Mouse (Mus musculus) yolk sac, embryonic 10.5 days (tissue): Measurements from ENCODE around the gene Gm4491.

Experiments
- DNase-seq: peaks from one replicate; pipeline ENCODE4 v3.0.0-alpha.2; 2017; ENCODE audit warnings: low spot score

Gene Gm4491

DNA sequence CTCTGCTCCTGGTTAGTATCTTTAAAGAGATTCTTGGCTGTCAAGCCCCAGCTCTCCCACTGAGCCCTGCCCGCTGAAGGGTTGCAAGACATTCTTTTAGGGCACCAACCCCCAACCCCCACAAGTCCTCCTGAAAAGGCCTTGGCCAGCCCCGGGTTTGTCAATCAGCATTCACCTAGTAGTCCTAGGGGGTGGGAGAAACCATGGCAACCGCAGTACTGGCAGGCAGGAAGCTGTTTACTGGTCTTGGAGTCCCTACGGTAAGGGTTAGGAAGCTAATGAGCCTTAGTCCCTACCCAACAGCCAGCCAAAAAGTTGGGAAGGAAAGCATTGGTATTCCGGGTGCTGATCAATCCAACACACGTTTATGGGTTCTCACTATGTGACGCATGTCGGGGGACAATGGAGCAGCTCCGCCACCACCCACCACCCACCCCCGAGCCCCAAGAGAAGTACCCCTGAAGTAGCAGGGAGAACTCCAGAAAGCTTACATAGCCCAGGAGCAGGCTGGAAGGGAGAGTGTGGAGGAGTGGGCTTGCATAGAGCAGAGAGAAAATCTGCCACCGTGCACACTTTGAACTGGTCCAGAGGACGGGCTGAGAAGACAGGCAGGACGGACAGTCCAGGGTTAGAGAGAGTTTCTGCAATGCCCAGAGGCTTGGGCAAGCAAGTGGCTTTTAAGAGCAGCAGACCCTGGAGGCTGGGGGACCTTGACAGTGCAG is at the start of gene Gm4491:
Gm4491 (minus strand) TSS at position 61 of the 722 bp plus-strand sequence.
- DNase-seq: no peak

DNA sequence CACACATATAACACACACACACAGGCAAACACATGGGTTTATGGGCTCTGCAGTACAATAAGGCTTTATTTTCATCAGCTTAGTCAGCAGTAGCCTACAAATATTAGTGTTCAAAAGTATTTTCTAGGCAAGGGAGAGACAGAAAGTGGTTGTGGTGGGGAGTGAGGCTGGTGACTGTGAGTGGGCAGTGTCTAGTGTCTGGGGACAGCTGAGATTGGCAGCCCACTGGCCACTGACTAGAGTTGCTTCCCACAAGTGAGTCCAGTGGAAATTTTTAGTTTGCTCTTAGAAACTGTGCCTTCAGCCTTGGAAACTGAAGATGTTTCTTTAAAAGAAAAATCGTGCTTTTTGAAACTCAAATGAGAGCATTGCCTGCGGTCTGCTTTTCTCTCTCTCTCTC is 46.1 kb upstream of the Gm4491 start:
- no peak for DNase-seq

DNA sequence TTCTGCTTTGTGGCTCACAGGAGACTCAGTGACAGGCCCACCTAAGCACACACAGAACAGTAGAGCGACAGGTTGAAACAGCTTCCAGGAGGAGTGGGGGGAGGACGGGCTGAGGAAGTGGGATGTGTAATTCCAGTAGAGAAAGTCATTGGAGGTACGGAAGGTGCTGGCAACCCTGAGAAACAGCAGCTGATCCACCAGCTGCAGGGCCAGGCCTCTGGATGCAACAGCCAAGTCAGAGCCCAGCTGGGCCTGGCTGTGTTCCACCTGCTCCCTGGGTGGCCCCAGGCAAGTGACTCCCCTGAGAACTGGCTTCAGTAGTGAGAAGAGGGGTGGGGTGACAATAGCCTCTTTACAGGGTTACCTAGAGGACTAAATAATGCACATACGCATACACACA is 45.5 kb upstream of the Gm4491 start:
- DNase-seq: no peak

DNA sequence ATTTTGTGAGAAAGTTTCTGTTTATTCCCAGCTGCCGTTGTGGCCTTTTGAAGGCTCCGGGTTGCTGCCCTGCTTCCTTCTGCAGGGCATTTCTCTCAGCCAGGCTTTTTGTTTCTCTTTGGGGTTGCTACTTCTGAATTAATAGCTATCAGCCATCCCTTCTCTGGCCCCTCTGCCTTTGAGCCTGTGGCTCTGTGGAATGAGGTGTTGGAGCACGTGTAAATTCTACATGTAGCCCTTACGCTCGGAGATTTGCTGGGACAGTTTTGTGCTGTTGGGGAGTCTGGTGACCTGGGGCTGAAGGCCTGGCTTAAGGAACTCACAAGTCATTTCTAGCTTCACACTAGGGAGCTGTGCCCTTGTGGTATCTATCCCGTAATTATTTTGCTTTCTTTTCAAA is 39.2 kb upstream of the Gm4491 start:
- no peak for DNase-seq

DNA sequence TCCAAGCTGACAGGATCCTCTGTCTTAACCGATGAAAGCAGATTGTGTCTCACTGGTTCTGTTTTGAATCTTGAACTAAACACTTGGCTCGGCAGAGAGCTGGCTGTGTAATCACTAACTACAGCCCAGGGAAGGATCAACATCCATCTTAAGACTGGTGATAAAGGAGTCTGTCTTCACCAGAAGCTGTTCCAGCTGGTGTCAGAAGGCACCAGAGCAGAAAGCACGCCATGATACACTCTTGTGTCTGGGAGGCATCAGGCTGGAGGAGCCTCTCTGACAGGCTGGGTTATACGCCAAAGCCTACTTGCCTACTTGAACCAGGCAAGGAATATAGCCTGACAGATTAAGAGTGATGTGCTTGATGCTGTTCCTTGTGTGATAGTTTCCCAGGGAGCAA is 30.1 kb upstream of the Gm4491 start:
- DNase-seq: peak; percentile 51

DNA sequence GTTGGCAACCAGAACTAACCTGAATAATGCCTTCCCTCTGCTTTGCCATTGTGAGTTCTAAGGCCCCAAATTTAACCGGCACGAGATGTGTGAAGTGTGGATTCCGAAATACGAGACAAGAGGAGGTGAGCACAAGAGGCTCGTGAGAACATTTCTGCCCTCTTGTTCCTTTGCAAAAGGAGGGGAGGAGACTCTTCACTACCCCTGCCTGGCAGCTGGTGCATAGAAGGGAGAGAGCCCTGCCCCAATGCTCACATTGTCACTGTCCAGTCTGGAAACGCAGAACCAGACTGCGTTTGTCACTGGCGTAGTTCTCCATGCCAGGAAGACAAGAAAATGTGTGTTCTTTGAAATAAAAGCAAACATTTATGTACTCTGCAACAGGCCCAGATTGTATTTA is 19.6 kb upstream of the Gm4491 start:
- no peak for DNase-seq

DNA sequence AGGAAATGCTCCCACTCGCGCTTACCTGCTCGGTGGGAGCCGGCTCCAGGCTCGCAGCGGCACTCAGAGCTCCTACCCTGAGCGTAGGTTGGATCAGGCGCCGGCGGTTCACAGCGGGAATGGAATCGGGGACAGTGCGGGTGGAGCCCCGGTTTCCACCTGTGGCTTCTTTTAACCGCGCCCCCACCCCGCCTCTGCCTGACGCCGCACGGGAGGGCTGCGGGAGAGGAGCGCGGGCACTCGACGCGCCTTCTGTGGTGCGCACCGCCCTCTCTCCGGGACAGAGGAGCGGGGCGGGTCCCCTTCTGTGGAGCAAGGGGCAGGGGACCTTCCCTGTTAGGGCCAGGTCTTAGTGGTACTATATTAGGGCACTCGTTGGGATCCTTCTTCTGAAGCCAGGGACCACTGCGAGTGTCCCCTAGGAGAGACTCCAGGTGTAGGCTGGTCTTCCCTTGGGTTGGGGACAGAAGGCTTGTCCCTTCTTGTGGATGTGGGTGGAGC is 17.5 kb upstream of the Gm4491 start, which contains the start of gene Gjb6:
Gjb6 (minus strand) TSS at position 451 of the 501 bp plus-strand sequence.
- no peak for DNase-seq

DNA sequence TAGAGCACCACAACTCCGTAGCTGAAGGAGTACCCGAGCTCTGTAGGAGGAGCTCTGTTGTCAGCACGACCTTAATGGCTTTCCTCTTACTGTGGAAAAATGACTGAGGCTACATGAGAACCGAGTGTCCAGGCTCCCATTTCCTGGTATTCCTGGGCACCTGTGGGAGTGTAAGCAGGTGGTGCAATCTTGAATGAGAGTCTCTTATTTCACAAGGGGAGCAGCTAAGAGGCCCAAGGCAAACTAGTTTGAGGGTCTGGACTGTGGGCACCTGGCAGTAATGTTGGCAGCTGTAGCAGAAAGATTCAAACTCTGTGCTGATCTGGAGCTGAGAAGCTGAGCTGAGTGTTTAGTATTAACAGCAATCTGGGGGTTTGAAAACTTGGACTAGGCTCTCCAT is 11.7 kb upstream of the Gm4491 start:
- no peak for DNase-seq

DNA sequence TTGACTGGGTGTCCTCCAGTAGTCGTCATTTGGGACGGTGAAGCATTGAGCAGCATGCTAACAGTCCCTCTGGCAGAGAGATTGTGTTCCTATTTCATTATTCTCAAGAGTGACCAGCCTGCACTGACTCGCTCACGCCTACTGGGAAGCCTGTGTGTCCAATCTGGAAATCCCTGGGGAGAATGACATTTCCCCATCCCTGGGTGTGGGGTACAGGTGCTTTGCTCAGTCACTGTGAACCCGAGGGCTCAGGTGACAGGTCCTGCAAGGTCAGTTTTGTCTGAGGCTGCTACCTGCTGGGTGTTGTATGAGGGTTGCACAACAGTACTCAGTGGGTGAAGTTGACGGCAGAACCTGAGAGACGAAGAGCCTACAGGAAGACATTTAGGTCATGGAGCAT is 6.6 kb upstream of the Gm4491 start:
- DNase-seq: no peak

DNA sequence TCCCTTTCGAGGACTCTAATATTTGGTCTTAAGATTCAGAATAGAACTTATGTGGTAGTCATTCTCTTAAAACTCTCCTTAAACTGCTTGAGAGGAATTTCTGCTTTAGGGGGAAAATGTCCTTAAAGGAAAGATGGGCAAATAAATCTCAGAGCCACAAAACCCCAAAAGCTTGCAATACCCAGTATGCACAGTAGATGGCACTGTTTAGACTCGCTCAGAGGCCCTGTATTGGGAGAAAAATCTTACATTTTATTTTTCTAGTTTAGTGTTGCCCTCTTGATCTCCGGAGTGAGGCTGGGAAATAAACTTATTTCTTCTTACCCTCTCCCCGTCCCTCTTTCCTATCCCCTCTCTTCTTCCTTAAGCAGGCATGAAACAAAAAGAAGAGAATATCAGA is 6.5 kb downstream of the Gm4491 start:
- DNase-seq: no peak

DNA sequence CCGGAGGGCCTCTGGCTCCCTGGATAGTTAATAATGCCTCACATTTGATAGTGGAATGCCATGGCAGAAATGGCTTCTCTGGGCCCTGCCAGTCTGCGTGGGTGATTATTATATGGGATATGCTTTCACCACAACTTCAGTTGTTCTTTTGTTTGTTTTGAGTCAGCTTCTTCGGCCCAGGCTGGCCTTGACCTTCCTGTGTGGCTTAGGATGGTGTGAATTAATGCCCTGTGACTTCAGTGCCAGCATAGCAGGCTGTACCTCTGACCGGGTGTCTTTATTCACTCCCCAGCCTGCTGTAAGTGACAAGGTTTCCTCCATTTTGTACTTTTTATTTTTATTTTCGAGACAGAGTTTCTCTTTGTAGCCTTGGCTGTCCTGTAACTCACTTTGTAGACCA is 7.8 kb downstream of the Gm4491 start:
- no peak for DNase-seq

DNA sequence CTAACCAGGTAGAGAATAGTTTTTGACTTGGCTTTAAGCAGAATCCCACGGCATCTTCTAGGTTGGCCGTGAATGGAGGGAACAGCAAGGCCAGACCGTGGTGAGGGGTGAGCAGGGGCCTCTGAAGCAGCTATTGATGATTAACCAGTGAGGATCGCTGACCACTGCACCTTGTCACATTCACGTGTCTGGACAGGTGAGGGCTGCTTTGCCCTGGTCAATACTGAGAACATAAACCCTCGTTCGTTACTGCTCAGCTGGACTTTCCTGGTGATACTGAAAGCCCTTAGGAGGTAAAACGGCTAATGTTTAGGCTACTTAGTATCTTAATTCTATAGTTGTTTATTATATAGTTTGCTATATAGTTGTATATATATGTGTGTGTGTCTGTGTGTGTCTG is 8.6 kb downstream of the Gm4491 start:
- DNase-seq: peak; percentile 86

DNA sequence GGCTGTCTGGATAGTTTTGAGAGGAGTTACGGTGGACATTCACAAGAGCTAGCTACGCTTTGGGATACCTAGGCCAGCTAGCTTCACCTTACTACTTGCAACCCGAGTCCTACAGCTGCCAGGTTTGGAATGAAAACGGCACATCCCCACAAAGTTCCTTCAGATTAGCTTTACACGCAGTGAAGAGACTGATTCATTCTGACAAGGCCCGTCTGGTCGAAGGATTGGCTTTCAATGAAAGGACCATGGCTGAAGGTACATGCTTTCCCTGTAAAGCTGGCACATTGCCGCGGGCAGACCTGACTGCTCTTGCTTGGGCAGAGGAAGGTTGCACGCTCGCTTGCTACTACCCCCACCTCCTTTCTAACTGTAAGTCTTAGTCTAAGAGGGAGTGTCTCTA is 10.0 kb downstream of the Gm4491 start:
- no peak for DNase-seq

DNA sequence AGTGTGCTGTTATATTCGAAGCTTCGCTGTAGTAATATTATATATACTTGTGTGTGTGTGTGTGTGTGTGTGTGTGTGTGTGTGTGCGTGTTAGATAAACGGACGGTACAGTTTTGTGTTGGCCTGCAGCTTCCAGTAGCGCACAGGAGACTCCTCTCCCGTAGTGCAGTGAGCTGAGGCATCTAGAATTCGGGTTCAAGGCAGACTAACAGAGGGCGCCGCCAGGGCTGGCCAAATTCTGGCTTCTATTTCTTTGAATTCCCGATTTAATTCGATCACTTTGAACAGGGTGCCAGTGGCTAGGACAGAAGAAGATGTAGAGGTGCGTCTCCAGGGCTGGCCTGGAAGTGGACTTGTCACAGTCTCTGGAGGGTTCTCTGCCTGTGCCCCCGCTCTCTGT is 10.6 kb downstream of the Gm4491 start:
- no peak for DNase-seq

DNA sequence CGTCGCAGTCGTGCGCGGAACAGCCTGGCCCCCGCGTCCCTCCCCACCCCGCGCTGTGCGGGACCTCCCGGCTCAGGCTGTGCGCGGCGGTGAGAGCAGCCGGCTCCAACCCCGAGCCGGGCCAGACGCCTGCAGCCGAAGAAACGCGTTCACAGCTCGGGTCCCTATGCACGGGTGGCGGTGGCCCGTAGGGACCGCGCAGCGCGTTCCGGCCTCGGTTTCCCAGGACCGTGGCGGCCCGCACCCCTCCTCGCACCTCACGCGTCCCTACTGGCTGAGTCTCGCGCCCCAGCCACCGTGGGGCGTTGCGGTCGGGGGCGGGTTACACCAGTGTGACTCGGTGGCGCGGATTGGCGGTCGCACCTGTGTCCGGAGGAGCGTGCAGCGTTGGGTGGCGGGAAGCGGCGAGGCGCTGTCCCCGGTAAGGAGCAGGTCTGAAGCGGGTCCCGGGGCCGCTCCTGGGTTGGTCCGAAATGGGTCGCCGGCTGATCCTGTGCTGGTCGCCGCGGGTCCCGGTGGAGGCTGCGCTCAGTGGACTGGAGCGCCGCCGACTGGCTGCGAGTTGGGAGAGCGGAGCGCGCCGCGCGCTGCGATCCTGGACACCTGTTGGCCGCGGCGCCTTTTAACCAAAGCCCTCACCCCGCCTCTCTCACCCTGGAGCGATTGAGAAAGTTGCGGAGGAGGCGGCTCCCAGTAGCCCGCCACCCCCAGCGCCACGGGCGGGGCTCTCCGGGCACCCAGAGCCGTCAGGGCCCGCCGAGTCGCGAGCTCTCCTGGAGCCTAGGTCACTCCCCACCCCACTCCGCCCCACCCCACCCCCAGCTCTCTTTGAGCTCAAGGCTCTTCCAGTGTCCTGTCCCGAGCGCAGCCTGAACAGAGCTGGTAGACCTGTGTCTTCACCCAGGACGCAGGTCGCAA is 11.3 kb downstream of the Gm4491 start, which contains the start of gene Gjb2:
Gjb2 (minus strand) TSS at position 597 of the 918 bp plus-strand sequence.
- peak; percentile 91 for DNase-seq

DNA sequence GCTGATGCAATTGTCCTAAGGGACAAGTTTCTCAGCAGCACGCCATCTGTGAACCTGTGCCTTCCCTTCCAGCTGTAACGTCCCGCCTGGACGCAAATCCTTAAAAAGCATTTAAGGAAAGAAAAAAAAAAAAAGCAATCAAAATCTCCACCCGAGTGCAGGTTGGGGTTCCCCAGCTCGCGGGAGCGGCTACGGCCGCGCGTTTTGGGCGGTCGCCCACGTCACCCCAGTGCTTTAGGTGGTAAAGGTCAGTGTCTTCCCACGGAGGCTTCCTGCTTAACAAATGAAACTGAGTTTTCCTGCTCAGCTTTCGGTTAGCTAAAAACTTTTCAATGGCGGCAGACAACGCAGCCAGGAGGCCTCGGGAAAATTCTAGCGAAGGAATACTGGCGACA is 12.0 kb downstream of the Gm4491 start:
- no peak for DNase-seq

DNA sequence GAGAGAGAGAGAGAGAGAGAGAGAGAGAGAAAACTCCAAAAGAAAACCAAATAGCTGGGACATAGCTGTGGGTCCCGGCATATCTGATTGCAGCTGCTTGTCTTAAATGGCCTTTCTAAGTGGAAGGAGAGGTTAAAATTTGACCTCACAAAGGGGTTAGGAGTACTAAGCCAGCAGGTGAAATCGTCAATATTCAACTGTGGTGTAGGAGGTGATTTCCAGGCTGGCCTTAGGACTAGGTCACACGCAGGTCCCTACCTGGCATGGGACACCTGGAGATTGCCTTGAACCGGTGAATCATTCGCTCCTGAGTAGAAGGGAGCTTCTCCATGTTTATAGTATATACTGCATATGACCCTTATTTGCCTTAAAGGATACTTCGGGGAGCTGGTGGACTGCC is 12.6 kb downstream of the Gm4491 start:
- no peak for DNase-seq

DNA sequence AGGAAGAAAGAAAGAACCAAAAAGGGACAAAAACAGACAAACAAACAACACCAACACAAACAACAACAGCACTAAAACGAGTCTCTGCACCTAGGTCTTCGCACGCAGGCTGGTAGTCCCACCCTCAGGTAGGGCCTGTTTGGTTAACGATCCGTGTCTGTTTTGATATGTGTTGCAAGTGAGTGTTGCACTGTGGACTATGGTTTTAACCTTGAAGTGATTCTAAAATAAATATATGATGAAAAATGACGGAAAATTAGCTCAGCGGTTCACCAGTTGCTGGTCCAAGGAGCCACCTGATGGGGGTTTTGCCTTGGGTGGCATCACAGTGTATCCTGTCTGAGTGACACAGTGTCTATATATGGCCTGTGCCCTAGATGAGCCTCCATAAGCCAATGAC is 14.1 kb downstream of the Gm4491 start:
- DNase-seq: no peak

DNA sequence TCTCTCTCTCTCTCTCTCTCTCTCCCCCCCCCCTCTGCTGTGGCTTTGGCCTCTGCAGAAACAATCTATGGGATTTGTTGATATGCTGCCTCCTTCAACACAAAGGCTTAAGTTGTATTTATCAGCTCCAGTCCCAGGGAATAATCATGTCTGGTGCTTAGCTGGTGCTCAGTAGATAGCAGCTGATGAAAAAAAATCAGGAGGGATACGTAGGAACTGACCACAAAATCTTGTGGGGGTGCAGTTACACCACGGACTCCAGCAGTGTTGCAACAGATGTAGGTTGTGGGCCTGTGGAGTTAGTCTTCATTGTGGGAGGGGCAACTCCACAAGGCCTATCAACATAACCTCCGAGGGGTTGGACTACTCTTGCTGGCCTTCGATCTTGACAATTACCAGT is 19.8 kb downstream of the Gm4491 start:
- no peak for DNase-seq

DNA sequence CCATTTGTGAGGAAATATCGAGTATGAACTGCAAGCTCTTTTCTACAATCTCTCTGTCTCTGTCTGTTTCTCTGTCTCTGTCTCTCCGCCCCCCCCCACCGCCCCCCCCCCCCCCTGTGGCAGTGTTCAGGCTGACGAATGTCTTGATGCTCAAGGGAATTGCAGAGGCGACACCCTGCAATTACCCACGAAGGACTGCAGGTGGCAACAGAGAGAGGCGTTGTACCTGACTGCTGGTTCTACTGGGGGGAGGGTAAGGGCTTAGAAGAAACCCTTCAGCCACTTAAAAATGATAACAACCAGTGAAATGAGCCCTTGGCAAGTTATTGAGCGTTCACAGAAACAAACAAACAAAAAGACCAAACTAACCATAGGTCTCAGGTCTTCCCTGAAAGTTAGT is 22.7 kb downstream of the Gm4491 start:
- peak; percentile 74 for DNase-seq

DNA sequence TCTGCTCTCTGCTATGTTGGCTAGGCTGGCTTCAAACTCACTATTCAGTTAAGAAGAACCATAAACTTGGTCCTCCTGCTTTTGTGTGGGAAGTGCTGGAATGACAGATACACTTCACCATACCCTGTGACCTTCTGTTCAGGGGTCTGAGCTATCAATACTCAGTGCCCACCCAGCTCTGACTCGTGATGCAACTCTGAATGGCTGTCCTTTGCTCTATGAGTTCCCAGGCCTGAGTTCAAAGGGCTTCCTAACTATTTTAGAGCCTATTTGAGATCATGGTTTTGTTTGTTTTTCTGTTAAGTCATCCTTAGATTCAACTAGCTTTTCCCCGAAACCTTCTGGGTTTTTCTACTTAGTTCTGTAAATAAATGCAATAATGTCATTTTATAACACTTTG is 25.7 kb downstream of the Gm4491 start:
- DNase-seq: peak; percentile 56

DNA sequence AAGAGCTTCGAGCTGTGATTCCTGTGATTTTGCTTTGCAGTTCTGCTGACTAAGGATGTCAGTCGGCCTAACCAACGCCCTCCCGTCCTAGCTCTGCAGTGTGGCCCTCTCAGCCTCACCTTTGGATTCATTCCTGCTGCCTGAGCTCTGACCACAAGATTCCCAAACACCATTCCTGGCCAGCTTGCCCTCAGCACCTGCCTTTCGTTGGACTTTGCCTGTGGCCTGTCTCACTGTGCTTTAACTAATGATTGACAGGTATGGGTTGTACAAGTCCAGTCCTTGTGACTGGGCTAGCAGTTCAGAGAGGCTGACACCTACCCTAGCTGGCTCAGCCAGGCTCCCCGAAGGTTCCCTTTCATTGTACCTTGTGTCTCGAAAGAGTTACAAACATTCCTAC is 26.6 kb downstream of the Gm4491 start:
- DNase-seq: peak; percentile 91

DNA sequence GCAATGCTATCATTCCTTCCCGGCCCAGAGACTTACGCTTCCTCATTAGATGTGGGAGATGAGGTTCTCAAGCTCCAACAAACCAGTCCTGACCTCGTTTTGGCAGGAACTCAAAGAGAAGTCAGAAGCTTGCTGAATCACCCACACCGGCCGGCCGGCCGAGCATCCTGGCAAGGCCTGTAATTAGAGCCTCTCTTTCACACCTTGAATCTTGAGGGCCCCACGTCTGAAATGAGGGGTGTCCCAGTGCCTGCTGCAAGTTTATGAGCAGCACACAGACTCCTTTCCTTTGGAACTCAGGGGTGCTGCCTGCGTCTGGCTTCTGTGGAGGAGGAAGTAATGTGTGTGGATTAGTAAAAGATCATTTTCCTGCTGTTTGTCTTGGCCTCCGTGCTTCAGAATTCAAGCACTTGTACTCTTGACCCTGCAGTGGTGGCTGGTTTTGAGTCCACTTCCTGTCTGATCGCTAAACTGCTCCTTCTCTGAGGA is 31.5 kb downstream of the Gm4491 start:
- DNase-seq: peak; percentile 57
